Mouse (Mus musculus) megakaryocyte, embryonic 14.5 days (primary cell): ENCODE measurements at regions not wholly inside any gene's neighbourhood (a gene's known extent, or its start where the extent isn't known, plus 50 kb on each side); places are given as distances from the start of the nearest gene placed in this dataset.

Experiments
- FLI1 ChIP-seq: IDR thresholded peaks from 2 replicates; pipeline ENCODE4 v1.6.1; 2012; ENCODE audit warnings: low read length, inconsistent platforms, mixed read lengths
- GATA1 ChIP-seq: IDR thresholded peaks from 3 replicates; pipeline ENCODE4 v1.6.1; 2012; ENCODE audit warnings: mixed read lengths, low read length, inconsistent platforms, borderline replicate concordance

DNA sequence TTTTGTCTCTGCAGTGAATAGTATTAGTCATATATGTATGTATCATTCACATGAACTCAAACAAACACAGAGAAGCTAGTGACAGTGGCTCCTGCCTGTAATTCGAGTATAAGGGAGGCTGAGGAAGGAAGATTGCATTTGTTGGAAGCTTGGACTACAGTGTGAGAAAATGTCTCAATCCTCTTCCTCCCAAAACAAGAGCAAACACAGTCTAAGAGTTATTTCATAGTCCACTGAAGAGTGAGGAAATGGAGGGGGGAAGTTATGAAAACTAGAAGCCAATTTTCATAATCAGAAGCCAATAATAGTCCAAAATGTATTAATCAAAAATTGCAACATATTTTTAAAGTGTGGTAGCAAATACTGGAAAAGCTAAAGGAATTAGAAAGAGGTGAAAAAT, 95.6 kb upstream of the Cdyl start:
- TF ChIP-seq GATA1 (no peak), FLI1 (no peak)
